Mouse (Mus musculus) C2C12 (cell line): Measurements from ENCODE around the gene Usp7.

ENCODE experiments used
- CEBPB ChIP-seq: IDR thresholded peaks from one replicate; pipeline ENCODE4 v1.6.1; 2011; ENCODE audit warnings: low read depth, mild to moderate bottlenecking, control low read depth, moderate library complexity
- CTCF ChIP-seq: IDR thresholded peaks from one replicate; pipeline ENCODE4 v1.5.1; 2011; ENCODE audit not compliant: control insufficient read depth, insufficient read depth, insufficient read length
- MAX ChIP-seq: IDR thresholded peaks from one replicate; pipeline ENCODE4 v1.6.1; 2011; ENCODE audit warnings: mild to moderate bottlenecking, control low read depth
- MYOD1 ChIP-seq: IDR thresholded peaks from one replicate; pipeline ENCODE4 v1.6.1; 2011; ENCODE audit warnings: low read depth; ENCODE audit not compliant: control insufficient read depth, insufficient read length
- MYOG ChIP-seq: IDR thresholded peaks from one replicate; pipeline ENCODE4 v1.6.1; 2011; ENCODE audit not compliant: control insufficient read depth, insufficient read length; ENCODE audit errors: extremely low read depth

GRCm38 (mm10) chr16:8748175-8748846 lies 43.8 kb downstream of the Usp7 start:
- TF ChIP-seq CTCF (no peak), MAX (no peak), MYOD1 (no peak), CEBPB (no peak), MYOG (no peak)
